Mouse (Mus musculus) heart, postnatal 0 days (tissue): ENCODE data around the gene Tfr2.

Source experiments
- CTCF ChIP-seq: IDR thresholded peaks from 2 replicates; pipeline ENCODE4 v1.5.1; 2016; ENCODE audit warnings: antibody characterized with exemption, control low read depth, low read depth
- EP300 ChIP-seq: IDR thresholded peaks from 2 replicates; pipeline ENCODE4 v1.6.1; 2016; ENCODE audit warnings: antibody characterized with exemption, low read depth

GRCm38 (mm10) chr5:137528247-137528968, 41.2 kb upstream of the Tfr2 start:
- TF ChIP-seq CTCF (no peak), EP300 (no peak)
